Mouse (Mus musculus): ENCODE data around the gene Adgrg1.

Adgrg1 gene

DNA sequence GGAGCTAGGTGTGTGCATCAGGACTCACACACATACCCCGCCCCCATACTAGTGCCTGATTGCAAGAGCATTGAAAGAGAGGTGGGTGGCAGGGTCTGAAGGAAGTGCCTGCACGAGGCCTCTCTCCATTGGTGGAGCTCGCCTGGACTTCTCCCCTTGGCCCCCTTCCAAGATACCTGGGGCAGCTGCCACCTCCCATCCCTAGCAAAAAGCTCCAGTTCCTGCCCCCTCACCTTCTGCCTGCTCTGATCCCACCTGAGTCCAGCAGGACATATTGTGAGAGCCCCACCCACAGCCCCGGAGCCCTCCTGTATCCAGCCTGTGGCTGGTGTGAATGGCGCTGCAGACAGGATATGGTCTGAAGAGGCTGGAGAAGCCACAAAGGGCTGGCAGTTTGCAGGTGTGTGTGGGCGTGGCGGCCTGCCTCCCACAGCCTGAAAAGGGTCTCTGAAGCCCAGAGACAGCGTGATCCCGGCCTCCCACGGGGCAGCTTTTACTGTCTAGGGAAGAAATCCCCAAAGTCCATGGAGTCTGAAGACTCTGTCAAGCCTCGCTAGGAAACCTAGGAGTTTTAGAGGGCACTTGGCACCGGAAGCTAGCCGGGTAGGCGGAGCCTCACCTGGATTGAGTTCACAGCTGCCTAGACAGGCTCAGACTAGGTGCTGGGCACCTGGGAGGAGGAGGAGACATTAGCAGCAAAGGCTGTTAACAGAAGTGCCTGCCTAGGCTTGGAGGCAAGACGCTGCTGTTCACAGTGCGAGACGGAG, 2.3 kb downstream of the Adgrg1 start:
- DNase-seq (ENCODE audit: low spot score in 2 of 2): no peak

DNA sequence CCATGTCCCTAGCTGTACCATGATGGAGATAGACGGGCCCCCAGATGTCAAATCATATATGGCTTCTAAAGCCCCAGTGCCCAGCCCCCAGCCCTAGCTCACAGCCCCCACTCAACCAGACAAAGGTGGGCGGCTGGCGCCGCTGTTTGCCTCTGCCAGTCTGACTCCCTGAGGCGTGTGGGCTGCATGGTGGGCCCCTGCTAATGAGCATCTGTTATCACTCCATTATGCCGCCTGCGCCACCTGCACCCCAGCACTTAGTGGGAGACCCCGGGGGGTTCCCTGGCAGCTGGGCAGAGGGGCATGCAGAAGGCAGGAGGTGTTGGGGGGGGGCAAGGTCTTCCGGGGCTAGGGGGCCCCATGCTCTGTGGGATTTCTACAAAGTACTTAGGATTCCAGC, 3.6 kb downstream of the Adgrg1 start:
- DNase-seq (ENCODE audit: low spot score in 2 of 2): no peak

DNA sequence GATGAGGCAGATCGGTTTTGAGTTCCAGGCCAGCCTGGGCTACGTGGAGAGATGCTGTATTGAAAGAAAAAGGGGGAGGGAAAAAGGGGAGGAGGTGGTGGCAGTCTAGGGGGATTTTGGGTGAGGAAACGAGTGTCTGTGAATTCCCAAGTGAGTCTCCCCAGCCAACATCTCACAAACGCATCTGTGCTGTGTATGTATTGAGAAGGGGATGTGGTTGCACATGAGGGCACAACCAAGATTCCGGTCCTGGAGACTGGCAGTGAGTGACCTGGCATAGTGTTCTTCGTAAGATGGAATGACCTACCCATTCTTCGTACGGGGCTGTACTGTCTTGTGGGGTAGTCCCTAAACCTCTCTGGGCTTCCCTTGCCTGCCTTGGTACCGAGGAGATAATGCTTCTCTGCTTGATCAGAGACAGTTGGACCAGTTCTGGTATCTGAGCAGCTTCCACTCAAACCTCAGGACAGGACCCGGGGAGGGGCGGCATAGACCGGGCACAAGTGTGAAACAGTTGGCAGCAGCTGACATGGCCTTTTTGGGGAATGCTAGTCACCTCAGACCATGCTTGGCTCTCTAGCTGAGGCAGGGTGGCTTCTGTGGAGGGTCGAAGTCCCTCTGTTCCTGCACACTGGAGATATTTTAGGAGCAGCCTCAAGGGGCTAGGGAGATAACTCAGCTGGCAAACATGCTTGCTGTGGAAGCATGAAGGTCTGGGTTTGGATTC, 4.2 kb downstream of the Adgrg1 start:
- no peak for DNase-seq (ENCODE audit: low spot score in 2 of 2)

DNA sequence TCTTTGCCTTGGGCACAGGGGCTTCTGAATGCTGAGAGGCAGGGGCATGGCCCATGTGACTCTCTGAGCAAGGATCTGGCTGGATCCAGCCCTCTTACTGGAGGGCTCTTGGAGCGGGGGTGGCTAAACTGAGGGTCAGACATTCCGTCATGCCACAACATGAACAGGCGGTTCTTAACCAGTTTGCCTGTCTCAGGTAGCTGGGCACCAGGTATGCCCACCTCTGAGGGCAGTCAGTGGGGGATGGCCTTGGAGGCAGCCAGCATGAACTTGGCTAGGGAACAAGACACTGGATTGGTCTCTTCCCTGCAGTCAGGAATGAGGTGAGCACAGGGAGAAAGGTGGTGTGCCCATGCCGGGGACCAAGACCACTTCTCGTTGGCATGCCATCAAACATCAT, 5.6 kb downstream of the Adgrg1 start:
- no peak for DNase-seq (ENCODE audit: low spot score in 2 of 2)

DNA sequence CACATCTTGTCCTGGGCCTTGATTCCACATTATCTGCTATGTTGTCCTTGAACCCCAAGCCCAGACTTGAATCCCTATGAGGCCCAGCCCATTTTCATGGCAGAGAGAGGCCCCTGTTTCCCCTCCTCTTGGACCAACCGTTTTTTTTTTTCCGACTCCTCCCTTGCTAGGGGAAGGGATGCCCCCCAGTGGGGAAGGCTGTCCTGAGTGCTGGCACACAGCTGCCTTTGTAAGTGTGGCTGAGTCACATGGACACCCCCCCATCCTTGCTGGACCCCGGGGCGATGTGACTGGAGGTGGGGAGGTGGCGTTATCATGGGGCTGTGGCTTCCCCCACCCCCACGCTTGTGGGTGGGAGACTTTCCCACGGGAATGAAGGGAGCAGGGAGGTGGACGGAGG, 6.4 kb downstream of the Adgrg1 start:
- DNase-seq (ENCODE audit: low spot score in 2 of 2): no peak

DNA sequence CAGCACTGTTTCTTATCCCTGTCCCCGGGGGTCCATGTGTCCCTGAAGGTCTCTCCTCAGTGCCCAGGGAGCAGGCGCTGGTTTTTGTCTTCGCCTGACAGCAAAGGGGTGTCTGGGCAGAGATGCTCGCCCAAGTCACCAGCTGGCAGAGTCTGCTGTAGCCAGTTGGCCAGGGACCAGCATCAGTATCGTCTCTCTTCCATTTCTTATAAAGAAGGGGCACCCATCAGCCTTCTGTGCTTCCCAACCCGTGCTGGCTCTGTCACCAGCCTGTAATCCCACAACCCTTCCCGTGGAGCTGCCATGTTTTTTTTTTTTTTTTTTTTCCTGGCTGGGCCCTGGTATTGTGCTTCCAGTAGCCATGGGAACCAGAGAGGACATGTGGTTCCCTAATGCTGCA, 7.3 kb downstream of the Adgrg1 start:
- DNase-seq (ENCODE audit: low spot score in 2 of 2): no peak

DNA sequence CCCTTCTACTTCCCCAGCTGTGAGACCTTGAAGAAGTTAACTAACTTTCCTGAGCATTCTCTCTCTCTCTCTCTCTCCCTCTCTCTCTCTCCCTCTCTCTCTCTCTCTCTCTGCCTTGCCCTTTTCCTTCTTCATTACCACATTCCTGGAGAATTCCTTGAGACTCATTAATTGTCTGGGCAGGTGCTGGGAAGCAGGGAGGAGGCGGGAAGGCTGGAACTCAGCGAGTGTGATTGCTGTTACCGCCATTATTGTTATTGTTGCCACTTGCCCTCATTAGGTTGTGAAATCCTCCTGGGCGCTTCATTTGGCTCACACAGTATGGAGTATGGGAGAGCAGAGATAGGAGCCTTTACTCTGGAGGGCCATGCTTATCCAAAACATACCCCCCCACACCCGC, 8.6 kb downstream of the Adgrg1 start:
- no peak for DNase-seq (ENCODE audit: low spot score in 2 of 2)

DNA sequence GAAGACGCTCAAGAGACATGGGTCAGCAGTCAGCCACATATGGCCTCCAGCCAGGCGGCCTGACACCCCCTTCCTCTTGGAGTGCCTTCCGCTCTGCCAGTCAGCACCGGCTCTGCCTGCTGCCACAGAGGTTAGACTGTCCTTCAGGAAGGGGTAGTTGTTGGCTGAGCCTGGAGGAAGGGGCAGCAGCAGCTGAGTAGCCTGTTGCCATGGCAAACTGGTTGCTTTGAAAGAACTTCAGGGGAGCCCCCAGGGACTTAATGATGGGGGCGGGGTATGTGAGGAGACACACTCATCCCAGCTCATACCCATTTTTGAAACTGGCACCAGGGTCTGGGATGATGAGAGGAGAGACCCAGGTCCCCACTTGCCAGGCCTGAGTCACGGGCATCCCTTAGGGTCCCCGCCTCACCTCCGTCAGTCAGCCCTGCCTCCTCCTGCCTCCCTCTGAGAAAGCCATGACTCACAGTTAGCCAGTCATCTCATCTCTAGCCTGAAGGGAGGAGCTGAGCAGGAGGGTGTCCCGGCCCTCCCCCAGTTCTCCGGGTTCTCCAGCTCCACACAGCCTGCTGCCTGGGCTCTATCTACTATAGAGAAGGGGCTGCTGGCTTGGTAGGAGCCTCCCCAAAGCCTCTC, 9.4 kb downstream of the Adgrg1 start:
- DNase-seq (ENCODE audit: low spot score in 2 of 2): peak; percentile 68

DNA sequence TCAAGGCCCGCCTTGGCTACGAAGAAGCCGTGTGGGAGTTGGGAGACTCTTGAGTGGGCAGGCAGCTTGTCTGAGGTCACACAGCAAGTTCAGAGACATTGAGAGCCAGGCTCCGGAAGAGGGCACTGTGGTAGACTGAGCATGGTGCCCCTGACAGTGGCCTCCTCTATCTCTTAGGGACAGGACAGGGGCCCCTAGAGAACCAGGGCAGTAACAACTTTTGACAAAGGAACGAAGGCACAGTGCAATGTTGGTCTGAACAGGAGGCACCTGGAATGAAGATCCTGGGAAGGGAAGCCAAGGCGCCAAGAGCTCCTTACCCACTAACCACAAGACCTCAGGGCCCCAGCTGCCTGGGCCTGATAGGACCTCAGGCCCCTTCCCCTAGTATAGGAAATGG, 10.5 kb downstream of the Adgrg1 start:
- DNase-seq (ENCODE audit: low spot score in 2 of 2): no peak

DNA sequence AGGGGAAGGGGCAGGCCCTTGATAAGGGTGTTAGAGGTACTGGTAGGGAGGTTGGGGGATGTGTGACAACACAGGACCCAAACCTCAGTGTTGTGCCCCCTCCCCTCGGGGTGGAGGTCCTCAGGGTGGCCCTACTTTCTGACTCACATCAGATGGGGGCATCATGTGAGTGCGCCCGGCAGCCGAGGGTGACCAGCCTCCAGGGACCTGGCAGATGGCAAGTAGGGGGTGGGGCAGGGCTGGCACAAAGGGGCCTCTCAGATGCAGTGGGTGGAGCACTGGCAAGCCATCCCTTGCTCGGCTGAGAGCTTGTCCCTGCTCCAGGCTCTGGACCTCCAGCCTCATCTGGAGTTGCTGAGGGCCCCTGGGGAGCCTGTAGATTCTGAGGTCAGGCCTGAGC, 12.1 kb downstream of the Adgrg1 start:
- DNase-seq (ENCODE audit: low spot score in 2 of 2): peak in 1 of 2 experiments; percentile 40

DNA sequence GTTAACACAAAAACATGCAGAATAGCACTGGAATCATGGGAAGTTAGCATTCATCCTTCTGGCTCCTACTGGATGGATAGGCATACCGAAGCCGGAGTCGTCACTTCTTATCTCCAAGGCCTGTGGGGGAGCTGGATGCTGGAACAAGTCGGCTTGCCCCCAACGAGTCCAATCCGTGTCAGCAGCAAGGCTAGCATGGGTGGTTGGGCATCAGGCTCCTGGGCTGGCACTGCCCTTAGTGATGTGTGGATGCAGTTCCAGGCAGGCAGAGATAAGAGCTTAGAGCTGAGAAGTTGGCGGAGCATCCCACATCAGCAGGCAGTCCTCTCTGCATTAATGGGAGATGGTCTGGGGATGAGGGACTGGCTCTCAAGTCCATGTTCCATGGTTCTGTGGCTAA, 13.0 kb downstream of the Adgrg1 start:
- no peak for DNase-seq (ENCODE audit: low spot score in 2 of 2)

DNA sequence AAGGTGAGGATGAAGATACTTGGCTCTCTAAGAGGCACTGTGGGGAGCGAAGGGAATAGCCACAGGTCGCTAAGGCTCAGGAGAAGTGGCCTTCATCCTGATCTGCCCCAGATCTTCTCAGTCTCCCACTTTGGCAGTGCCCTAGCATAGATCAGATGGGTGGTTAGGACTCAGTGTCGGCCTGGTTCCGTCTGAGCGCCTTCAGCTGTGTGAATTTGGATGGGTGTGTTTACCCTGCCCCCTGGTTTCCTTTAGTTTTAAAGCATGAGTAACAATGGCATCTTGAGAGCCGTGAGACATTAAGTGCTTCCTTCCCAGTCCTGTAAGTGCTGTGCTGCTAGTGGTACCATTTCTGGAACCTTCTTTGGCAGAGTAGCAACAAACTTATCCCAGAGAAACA, 14.1 kb downstream of the Adgrg1 start:
- no peak for DNase-seq (ENCODE audit: low spot score in 2 of 2)

DNA sequence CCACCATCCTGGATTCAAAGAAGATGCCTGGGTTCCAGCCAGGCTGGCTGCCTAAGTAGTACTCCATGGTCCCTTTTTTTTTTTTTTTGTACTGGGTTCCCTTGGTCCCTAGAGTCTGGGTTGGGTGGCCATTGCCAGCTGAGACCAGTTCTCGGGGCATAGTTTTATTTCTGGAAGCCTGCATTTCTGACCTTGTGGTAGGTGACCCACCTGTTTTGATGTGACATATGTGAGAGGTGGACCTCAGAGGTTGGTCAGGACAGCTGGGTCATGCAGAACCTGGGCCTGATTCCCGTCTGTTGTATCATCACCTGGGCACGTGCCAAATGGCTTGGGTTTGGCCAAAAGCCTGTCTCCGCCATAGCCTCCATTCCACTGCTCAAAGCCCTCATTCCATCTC, 15.2 kb downstream of the Adgrg1 start:
- no peak for DNase-seq (ENCODE audit: low spot score in 2 of 2)

DNA sequence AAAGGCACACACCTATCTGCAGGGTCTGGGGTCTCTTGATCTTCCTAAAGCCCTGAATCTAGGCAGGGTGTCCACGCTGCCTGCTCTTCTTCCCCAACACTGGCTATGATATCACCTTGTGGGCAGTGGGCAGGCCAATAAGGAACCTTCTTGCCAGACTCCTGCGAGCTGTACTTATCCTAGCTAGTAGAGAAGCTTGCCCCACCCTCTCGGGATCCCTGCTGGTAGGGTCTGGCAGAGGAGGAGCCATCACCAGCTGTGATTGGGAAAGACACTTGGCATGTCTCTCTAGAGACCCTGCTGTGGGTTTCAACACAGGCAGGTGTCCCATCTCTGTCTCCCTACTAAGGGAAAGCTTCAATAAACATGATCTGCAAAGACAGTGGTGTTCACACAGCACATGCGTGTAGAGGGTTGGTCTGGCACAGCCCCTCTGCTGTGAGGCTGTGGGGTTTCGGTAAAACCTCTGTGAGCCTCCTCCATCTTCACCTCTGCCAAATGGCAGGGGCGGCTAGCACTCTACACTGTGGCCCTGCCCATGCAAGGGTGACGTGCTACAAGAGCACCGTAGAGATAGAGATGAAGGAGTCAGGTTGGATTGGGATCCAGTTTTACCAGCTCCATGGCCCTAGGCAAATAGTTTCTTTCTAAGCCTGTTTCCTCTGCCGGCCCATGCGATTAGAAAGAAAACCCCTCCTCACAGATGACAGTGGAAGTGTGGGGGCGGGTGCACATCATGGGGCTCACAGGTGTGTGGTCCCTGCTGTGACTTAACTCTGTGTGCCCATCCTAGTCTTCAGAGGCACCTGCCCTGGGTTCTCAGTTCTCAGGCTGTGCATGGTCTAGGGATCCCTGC, 16.3 kb downstream of the Adgrg1 start:
- no peak for DNase-seq (ENCODE audit: low spot score in 2 of 2)

DNA sequence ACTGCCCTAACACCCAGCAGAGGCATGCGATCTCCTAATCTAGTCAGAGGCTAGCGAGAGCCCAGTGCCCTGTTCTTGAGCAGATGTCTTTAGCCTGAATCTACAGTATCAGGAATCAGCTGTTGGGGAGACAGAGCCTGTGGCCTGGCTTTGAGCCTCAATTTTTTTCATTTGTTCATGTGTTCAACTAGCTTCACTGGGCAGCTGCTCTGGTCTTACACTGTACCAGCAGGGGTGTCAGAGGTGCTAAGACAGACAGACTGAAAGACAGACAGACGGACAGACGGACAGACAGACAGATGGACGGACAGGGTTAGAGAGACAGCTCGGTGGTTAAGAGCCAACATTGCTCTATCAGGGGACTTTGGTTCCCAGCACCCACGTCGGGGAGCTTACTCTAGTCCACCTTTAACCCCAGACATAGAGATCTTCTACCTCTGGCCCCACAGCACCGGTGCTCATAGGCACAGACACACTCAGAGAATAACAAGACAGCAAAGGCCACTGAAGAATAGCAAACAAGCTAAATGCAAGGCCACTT, 17.0 kb downstream of the Adgrg1 start:
- no peak for DNase-seq (ENCODE audit: low spot score in 2 of 2)

DNA sequence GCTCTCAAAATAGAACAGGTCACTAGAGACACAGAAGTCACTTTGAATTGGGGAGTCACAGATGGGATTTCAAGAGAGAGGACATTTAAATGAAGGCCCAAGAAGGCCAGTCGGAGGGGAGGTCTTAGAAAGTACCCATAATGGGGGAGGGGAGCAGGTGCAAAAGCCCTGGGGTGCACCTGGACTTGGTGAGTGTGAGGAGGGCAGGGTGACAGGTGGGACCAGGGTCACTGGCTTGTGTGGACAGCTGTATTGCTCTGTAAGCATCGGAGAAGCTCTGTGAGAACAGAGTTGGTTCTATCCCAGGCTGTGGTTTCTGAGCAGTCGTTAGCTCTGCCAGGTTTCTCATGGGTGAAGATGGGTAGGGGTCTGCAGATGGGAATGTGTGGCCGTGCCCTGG, 17.5 kb downstream of the Adgrg1 start:
- no peak for DNase-seq (ENCODE audit: low spot score in 2 of 2)

DNA sequence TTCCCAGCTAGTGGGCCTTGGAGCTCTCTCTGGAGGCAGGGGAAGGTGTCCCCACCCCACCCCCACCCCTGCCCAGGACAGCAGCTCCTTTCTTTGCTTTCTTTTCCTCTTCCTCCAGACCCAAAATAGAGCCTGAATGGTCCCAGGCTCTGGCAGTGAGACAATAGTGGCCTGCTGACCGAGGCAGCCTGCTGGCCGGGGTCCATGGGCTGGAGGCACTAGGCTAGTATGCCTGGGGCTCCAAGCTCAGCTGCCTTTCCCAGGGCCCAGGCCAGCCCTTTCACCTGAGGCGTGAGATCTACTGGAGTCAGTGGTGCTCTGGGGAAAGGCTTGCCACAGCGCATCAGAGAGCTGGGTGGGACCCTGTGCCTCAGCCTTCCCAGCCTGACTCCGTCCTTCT, 18.0 kb downstream of the Adgrg1 start:
- DNase-seq (ENCODE audit: low spot score in 2 of 2): peak; percentile 49 to 66

DNA sequence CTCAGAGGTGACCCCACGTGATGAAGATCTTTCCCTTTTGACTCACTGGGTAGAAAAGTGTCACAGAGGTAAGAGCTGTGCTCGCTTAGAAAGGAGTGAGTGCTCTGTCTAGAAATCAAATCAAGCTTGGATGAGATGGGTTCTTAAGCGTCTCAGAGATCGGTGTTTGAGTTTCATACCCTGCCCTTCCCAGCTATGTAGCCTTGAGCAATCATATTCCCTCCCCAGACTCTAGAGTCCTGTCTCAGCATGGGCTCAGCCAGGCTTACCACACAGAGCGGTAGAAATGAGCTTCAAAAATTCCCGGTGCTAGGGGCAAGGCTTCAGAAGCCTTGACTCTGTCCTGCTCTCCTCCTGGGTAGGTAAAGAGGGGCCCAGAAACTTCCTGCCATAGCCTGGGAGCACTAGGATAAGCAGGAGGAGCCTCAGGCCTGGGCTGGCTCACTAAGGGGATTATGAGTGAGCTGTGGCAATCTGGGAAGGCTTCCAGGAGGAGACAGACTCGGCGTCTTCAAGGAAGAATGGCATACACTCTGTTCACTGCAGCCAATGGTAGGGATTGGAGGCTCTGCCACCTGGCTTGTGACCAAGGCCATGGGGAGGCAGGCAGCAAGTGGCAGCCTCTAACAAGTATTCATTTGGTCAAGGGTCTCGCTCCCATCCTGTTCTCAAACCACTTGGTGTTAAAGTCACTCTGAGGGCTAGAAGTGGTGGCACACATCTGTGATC, 18.6 kb downstream of the Adgrg1 start:
- DNase-seq (ENCODE audit: low spot score in 2 of 2): no peak

DNA sequence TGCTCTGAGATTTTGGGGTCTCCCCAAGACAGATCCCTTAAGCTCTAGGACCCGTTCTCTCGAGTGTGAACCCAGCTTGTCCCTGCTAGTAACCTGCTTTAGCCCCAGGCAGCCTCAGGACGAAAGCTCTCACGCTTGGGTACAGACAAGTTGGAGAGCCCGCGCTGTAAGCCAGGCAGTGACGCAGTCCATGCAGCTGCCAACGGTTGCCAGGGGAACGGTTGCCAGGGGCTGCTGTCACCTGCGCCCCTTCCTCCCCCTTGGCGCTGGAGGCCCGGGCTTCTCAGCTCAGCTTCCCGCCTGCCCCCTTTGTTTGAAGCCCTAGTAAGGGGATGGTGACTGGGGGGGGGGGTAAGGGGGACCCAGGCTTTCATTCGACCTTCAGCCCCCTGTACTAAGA, 19.5 kb downstream of the Adgrg1 start:
- peak; percentile 69 to 77 for DNase-seq (ENCODE audit: low spot score in 2 of 2)

DNA sequence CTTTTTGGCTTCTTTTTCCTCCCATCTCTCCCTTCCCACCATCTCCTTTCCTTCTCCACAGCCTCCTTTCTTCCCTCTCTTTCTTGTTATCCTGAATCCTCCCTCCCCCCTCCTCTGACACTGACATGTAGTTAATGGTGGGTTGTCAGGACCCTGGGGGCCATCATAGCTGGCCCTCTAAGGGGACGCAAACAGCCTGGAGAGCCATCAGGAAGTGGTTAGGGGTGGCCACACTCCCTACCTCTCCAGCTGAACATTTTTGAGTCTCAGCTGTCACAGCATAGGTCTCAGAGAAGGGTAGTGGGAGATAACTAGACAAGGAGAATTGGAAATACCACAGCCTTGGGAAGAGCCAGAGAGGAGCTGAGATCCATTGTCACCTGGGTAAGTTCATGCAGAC, 20.0 kb downstream of the Adgrg1 start:
- DNase-seq (ENCODE audit: low spot score in 2 of 2): no peak

DNA sequence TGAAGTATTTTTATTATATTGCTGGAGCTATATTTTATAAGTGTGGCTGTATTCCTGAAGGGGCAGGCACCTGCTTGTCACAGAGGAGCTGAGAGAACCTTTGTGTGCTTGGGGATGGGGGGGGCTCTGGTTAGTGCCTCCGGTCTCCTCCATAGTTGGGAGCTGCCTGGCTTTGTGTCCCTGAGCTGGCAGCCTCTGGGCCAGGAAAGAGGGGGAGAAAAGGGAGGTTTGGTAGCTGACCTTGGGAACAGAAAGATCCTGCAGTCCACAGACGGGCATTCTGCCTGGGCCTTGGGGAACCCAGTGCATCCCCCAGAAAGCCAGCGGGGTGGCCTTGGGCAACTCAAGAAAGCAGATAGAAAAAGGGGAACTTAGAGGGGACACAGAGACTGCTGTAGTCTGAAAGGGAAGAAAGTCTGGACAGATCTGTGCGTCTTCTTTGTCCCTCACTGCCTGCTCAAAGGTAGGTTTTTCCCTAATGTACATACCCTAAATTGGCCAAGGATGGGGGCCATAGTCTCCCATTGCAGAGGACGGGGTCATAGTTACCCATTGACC, 20.9 kb downstream of the Adgrg1 start:
- peak in 1 of 2 experiments; percentile 42 for DNase-seq (ENCODE audit: low spot score in 2 of 2)

Data from right cerebral cortex, adult 2 months (tissue).